Mouse (Mus musculus): ENCODE measurements around the gene 4930452B06Rik.

GRCm38 (mm10) chr14:8403310-8403709 is 262.7 kb downstream of the 4930452B06Rik start:
- TF ChIP-seq POLR2A (IDR thresholded peaks at IDR 0.05; ENCODE audit: borderline replicate concordance, insufficient read depth, low read length) (no peak), CTCF (IDR thresholded peaks at IDR 0.05; ENCODE audit: borderline replicate concordance, insufficient read depth, low read depth, low read length) (no peak)

Measured in cerebellum, adult 2 months (tissue).